Mouse (Mus musculus) retina, postnatal 7 days (tissue): Measurements from ENCODE around the gene Gsta4.
A peak's percentile ranks its signal among the peaks of the same experiment; 100 is the strongest.
"Not testable (repeated sequence)": the region's sequence is repeated elsewhere in the genome, so short reads cannot be mapped to it uniquely, and the experiment has no call there.

Experiments
- DNase-seq: peaks from one replicate; pipeline ENCODE4 v3.0.0-alpha.2; 2012; ENCODE audit warnings: low read depth, low spot score

Gene Gsta4

GRCm38 (mm10) chr9:78182474-78182873 is at the start of gene Gsta4:
Gene Gsta4, plus strand, starts transcription at chr9:78182774.
- not testable (repeated sequence) for DNase-seq

GRCm38 (mm10) chr9:78135658-78136057 is 46.9 kb upstream of the Gsta4 start:
- DNase-seq, result no peak

GRCm38 (mm10) chr9:78138044-78138676 is 44.4 kb upstream of the Gsta4 start:
- no peak for DNase-seq

- DNase-seq, result no peak
These were observed 43.1 kb upstream of the Gsta4 start for GRCm38 (mm10) chr9:78139463-78139862.

GRCm38 (mm10) chr9:78146099-78146498 is 36.5 kb upstream of the Gsta4 start:
- DNase-seq, result no peak

GRCm38 (mm10) chr9:78146627-78147026 is 35.9 kb upstream of the Gsta4 start:
- DNase-seq, result no peak

- DNase-seq, result no peak
These were observed 34.4 kb upstream of the Gsta4 start for GRCm38 (mm10) chr9:78148149-78148548.

GRCm38 (mm10) chr9:78149770-78150169 is 32.8 kb upstream of the Gsta4 start:
- DNase-seq, result not testable (repeated sequence)

GRCm38 (mm10) chr9:78154211-78154977 is 28.2 kb upstream of the Gsta4 start:
- no peak for DNase-seq

GRCm38 (mm10) chr9:78157221-78157620 is 25.4 kb upstream of the Gsta4 start:
- DNase-seq, result no peak

GRCm38 (mm10) chr9:78163291-78163690 is 19.3 kb upstream of the Gsta4 start:
- DNase-seq, result no peak

- no peak for DNase-seq
These were observed 17.8 kb upstream of the Gsta4 start for GRCm38 (mm10) chr9:78164741-78165140.

GRCm38 (mm10) chr9:78165454-78165853 is 17.1 kb upstream of the Gsta4 start:
- DNase-seq, result no peak

GRCm38 (mm10) chr9:78166694-78167452 is 15.7 kb upstream of the Gsta4 start:
- DNase-seq, result no peak

- DNase-seq, result no peak
These were observed 15.1 kb upstream of the Gsta4 start for GRCm38 (mm10) chr9:78167453-78167969.

- DNase-seq, result no peak
These were observed 13.7 kb upstream of the Gsta4 start for GRCm38 (mm10) chr9:78168864-78169263.

- DNase-seq, result no peak
These were observed 8.6 kb upstream of the Gsta4 start for GRCm38 (mm10) chr9:78174016-78174415.

- not testable (repeated sequence) for DNase-seq
These were observed 7.7 kb upstream of the Gsta4 start for GRCm38 (mm10) chr9:78174925-78175276.

- peak; percentile 92 for DNase-seq
These were observed 7.0 kb upstream of the Gsta4 start for GRCm38 (mm10) chr9:78175277-78176200.

GRCm38 (mm10) chr9:78176201-78176727 is 6.3 kb upstream of the Gsta4 start:
- peak; percentile 67 for DNase-seq

GRCm38 (mm10) chr9:78176831-78177230 is 5.7 kb upstream of the Gsta4 start:
- DNase-seq, result no peak
